Mouse (Mus musculus): ENCODE data around the gene Slc39a12. TPM values are rescaled to one million over a fixed set of nuclear protein-coding genes. Genes with fewer than 3 reads are reported as not detected.

The Slc39a12 gene
- total RNA-seq (2021) = under 1 TPM in 1 of 2 experiments, not detected in 1; 0.22 TPM

GRCm38 (mm10) chr2:14388162-14388561, at the start of gene Slc39a12:
Gene Slc39a12 (plus strand): TSS chr2:14388316.
- intact Hi-C loops (cut with DNase I) = no loop called here
- DNase-seq = no peak

DNA sequence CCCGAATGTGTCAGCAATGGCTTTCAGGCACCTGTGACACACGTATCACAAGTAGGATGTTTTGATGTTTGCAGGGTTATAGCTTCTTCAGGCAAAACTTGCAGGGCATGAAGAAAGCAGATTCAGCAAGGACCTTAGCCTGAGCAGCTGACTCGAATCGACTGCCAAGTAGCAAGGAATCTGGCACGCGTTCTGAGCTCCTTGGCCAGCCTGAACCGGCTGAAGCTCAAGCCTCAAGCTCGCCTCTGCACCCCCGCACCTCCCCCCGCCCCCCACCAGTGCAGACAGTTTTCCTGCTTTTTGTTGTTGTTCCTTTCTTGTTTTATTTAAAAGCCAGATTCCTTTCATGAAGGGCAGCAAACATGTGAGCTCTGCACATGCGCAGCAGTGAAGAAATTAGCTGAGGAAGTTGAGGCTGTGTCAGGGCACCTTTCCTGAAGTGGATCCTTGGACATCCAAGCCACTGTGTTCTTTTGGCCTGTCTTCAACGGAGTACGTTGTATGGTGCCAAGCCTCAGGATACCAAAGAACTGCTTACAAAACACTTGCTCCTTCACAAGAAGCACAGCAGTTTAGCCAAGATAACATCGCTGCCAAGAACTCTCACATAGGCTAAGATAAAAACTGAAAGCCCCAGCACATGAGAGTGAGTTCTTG, 46.3 kb upstream of the Slc39a12 start:
- peak; percentile 74 for DNase-seq
- intact Hi-C loops (cut with DNase I) = no loop called here

DNA sequence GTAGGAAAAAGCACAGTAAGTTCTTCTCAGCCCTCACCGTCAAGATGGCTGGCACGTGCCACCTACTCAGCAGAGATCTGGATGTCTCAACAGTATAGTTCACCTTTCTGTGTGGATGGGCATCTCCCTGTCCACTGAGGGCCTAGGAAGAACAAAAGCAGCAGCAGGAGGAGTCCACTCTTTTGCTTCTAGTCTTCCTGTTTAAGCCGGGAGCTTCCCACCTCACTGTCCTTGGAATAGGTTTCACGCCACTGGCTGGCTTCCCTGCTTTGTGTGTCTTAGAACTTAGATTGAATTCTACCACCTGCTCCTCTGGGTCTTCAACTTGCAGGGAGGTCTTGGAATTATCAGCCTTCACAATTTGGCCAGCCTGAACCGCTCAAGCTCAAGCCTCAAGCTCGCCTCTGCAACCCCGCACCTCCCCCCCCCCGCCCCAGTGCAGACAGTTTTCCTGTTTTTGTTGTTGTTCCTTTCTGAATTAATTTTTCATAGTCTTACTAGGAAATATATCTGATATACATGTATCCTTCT, 45.7 kb upstream of the Slc39a12 start:
- DNase-seq = peak in 1 of 2 experiments; percentile 30
- intact Hi-C loops (cut with DNase I) = no loop called here

GRCm38 (mm10) chr2:14388856-14389255, 740 bp downstream of the Slc39a12 start:
- no peak for DNase-seq
- intact Hi-C loops (cut with DNase I) = no loop called here

DNA sequence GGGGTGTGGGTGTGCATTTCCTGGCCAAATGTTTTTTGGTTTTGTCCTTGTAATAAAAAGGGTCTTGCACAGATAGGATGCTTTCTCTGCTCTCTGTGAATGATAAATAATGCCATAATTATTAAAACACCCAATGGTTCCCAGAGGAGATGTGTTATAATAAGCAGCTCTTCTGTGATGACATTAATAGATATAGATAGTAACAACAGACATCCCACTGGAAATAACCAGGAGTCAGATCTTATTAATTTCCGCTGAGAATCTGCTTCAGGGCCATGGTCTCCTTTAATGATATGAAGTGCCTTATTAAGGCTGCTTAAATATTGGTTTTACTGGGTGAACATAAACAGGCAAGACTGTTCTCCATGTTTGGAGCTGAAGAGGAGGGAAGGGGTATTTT, 2.8 kb downstream of the Slc39a12 start:
- intact Hi-C loops (cut with DNase I) = no loop called here
- DNase-seq = no peak

DNA sequence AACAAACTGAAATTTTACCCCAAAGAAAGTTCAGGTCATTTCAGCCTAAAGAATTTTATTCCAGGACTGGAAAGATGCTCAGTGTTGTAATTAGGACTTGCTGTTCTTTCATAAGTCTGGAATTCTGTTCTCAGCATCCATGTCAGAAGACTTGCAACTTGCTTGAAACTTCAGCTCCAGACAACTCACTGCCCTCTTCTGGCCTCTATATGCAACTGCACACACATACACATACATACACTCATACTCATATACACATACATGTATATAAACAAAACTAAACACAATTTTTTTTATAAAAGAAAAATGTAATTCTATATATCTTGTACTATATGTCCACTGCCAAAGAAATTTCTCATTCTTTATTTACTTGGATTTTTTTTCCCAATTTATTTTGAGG, 14.9 kb downstream of the Slc39a12 start:
- intact Hi-C loops (cut with DNase I) = no loop called here

DNA sequence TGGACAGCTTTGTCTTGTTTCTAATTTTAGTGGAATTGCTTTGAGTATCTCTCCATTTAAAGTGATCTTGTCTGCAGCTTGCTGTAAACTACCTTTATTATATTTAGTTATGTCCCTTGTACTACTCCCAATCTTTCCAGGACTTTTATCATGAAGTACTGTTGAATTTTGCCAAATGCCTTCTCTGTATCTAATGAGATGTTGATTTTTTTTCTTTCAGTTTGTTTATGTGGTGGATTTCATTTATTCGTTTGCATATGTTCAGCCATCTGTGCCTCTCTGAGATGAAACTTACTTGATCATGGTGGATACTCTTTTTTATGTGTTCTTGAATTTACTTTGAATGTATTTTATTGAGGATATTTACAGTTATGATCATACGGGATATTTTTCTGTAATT, 40.9 kb downstream of the Slc39a12 start:
- intact Hi-C loops (cut with DNase I) = no loop called here

More for the DNA sequence above, 14.9 kb downstream of the Slc39a12 start:
- DNase-seq = no peak

GRCm38 (mm10) chr2:14447322-14447721, 59.2 kb downstream of the Slc39a12 start:
- no peak for DNase-seq
- intact Hi-C loops (cut with DNase I) = no loop called here

More for the DNA sequence above, 40.9 kb downstream of the Slc39a12 start:
- no peak for DNase-seq

DNA sequence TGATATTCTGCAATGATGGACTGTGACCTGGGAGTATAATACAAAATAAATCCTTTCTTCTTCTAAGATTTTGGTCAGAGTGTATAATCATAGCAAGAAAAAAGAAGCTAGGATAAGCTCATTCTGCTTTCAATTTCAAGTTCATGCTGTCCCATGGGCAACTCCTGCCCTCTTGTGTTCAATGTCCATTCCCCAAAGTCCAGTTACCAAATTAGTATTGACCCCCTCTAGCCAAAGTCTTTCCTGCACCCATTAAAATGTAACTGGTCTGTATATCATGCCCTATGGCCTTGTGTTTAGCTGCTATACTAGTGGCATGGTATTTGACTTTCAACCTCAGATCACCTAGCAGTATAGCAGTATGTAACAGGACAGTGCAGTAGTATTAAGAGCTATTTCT, 62.8 kb downstream of the Slc39a12 start:
- DNase-seq = no peak

GRCm38 (mm10) chr2:14454946-14455631, 67.0 kb downstream of the Slc39a12 start:
- intact Hi-C loops (cut with DNase I) = no loop called here
- peak in 1 of 2 experiments; percentile 4 for DNase-seq

More for the DNA sequence above, 62.8 kb downstream of the Slc39a12 start:
- intact Hi-C loops (cut with DNase I) = no loop called here

DNA sequence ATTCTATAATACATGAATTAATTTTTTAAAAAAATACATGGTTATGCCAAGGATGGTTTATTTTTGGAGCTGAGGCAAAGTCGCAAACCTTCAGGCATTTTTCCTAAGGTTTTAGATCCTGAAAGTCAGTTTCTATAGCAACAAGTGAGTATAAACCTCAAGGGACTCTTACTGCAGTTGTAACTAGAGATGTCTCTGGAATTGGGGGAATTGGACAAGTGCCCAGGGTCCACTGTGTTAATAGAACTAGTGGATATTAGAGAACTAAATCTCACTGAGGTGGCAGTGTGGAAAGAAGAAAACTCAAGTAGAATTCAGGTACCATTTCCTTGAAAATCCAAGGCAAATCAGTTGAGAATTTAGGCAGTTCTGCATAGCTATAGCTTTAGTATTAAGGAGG, 76.3 kb downstream of the Slc39a12 start:
- intact Hi-C loops (cut with DNase I) = no loop called here
- DNase-seq = no peak

DNA sequence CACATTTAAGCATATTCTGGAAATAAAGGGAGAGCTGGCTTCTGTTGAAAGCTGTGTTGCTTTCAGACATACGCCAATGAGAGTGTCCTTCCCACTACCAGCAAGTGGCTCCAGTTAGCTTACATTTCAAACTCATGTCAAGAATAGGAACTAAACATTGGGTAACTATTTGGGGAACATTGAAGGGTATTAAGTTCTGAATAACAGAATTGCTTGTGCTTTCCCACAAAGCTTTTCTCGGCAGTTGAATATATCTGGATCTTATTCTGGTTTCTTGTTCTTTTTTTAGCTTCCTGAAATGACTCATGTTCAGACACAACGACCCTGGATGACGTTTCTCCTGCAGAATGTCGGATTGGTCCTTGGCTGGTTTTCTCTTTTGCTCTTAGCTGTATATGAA, 106.0 kb downstream of the Slc39a12 start:
- DNase-seq = no peak

DNA sequence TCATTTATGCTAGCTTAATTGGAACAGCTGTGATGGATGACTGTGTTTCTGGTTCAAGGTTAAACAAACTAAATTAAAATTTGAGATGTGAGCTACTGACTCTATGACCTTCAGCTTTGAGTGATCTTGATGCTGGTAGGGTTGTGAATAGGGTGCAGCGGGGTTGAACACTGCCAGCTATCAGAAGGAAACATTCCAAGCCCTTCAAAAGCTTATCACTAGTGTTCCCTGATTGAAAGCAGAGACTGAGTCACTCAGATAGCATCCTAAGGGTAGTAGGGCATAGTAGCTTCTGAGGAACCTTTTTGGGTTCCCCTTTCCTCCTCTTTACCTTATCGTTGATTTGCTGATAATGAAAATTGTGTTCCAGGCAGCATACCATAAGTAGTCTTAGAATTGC, 108.0 kb downstream of the Slc39a12 start:
- intact Hi-C loops (cut with DNase I) = loop anchor here (10.0 kb wide), 1 partner anchor 179 kb away; no protein-coding TSS in a partner anchor
- peak in 1 of 2 experiments; percentile 3 for DNase-seq

More for the DNA sequence above, 106.0 kb downstream of the Slc39a12 start:
- intact Hi-C loops (cut with DNase I) = loop anchor here (10.0 kb wide), 1 partner anchor 181 kb away; no protein-coding TSS in a partner anchor

- intact Hi-C loops (cut with DNase I) = no loop called here
Observed at GRCm38 (mm10) chr2:14502482-14502881, 114.4 kb downstream of the Slc39a12 start.

DNA sequence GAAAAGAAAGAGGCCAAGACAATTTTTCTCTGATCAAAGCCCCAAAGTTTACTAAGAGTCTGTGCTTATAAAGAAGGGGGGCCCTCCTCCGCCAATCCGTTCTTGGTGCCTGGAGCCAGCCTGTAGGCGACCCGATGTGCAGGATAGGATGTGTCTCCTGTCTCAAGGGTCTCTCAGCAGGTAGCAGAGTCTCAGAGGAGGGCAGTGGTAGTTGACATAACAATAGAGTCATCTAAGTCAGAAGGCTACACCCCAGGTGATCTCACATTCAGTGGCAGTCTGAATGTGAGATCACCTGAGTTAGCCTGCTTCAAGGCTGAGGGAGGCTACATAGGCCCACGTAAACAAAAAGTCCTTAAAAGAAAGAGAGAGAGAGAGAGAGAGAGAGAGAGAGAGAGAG, 130.1 kb downstream of the Slc39a12 start:
- intact Hi-C loops (cut with DNase I) = no loop called here

More at GRCm38 (mm10) chr2:14502482-14502881, 114.4 kb downstream of the Slc39a12 start:
- no peak for DNase-seq

DNA sequence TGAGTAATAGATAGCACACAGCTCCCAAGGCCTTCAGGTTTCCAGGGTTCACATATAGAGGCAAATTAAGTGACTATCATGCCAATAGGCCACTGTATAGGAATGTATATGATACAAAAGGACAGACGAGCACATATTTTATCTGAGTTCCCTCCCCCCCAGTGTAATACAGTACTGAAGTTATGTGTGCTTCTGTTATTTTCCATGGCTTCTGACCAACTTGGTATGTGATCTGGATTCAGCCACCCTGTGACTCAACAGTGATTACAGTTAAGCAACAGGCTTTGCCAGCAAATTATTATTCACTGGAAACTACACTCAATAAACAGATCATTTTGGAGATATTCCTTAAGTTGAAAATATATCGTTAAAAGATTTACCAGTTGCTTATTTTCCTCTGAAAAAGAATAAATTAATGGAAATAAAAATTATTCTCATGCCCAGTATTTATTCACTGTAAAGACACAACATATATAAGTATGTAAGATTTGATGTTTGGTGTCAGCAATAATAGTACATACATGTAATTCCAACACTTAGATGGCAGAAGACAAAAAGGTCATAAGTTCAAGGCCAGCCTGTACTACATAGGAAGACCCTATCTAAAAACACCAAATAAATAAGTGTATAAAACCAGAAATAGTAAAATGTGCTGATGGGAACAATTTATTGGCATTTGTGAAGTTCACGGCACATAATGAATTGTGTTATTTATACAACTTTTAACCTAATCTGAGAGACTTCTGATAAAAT, 146.4 kb downstream of the Slc39a12 start:
- intact Hi-C loops (cut with DNase I) = no loop called here
- DNase-seq = no peak

More for the DNA sequence above, 130.1 kb downstream of the Slc39a12 start:
- DNase-seq = no peak

- intact Hi-C loops (cut with DNase I) = no loop called here
- no peak for DNase-seq
Observed at GRCm38 (mm10) chr2:14535246-14535671, 147.1 kb downstream of the Slc39a12 start.

DNA sequence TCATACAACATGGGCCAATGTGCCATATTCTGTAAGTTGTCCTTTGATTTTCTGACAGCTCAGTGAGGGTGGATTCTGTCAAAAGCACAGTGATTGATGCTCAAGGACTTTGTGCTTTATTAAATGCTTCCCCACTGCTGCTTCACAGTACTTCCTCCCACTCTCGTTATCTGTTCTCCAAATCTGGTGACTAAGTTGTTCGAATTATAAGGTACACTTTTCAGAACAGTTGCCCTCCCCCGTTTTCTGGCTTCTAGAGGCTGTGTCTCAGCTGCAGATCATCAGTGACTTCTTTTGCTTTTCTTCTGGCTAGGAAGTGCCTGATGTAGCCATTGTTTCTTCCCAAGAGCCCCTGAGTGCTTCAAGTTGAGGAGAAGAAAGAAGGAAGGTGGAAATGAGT, 149.7 kb downstream of the Slc39a12 start:
- intact Hi-C loops (cut with DNase I) = no loop called here
- DNase-seq = no peak

DNA sequence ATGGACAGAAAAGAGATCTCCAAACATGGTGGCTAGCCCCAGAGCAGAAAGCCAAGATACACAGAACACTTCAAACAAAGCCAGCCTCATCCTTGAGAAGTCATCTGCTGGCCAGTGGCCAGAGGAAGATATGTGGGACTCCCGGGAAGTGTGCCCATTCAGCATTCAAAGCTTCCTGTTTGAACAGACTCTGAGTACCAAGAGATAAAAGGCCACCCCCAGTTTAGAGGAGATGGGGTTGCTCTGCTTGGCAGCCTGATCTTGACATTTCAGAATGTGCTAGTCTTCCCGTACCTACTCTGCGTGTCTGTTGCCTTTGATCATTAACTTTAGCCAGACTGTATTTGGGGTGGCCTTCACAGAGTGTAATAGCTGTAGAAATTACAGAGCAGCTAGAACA, 155.2 kb downstream of the Slc39a12 start:
- intact Hi-C loops (cut with DNase I) = no loop called here
- no peak for DNase-seq

DNA sequence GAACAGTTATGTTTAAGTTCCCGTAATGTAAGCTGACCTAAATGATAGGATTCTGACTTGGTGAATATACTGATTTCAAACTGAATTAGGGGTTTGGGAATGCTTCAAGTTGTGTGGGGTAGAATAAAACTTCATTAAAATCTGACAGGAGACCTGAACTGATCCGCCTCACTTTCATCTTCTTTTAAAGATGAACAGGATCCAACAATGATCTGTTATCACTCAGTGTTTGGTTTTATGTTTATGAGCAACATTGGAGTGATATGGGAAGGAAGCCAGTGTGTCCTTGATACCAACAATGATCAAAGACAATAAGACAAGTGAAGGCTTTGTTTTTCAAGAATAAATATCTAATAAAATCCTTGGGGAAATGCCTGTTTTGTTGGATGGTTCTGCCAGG, 155.7 kb downstream of the Slc39a12 start:
- intact Hi-C loops (cut with DNase I) = no loop called here
- DNase-seq = no peak

All from heart, postnatal 36 days (tissue).